Mouse (Mus musculus): ENCODE measurements around the gene Apol7e.
"Not testable (repeated sequence)": the region's sequence is repeated elsewhere in the genome, so short reads cannot be mapped to it uniquely, and the experiment has no call there.

- peak; percentile 39 for TF ChIP-seq CTCF (IDR thresholded peaks at IDR 0.05; ENCODE audit: extremely low read depth, insufficient read depth, low read length)
- not testable (repeated sequence) for TF ChIP-seq POLR2A (IDR thresholded peaks at IDR 0.05; ENCODE audit: extremely low read depth, insufficient read depth, low read length)
Measured at GRCm38 (mm10) chr15:77694687-77695295, 3.9 kb upstream of the Apol7e start.
